ENCODE assay signal across 21 mouse cellular contexts in genomic region chr9:49921306-49921705, GRCm38 (mm10).
"Had no signal": no experiment of that assay in that cellular context is flagged by ENCODE, and none has a peak within 500 bp of the region (broad histone marks: within the 10 kb centered on the region; RNA-seq: fewer than 3 reads in every experiment).

No protein-coding gene starts in this region.

- ATAC-seq: hindbrain, postnatal 0 days; intestine, embryonic 16.5 days; liver, embryonic 12.5 days had no signal

- H3K4me1 ChIP-seq: liver, embryonic 12.5 days had no signal

- H3K27me3 ChIP-seq: heart, embryonic 13.5 days; heart, embryonic 15.5 days; hindbrain, embryonic 13.5 days; hindbrain, embryonic 15.5 days; limb, embryonic 13.5 days; limb, embryonic 15.5 days; liver, embryonic 12.5 days had no signal

- H3K9me3 ChIP-seq: heart, embryonic 10.5 days; heart, embryonic 13.5 days; heart, embryonic 15.5 days; hindbrain, embryonic 13.5 days; hindbrain, embryonic 15.5 days; limb, embryonic 13.5 days; limb, embryonic 15.5 days; liver, embryonic 12.5 days had no signal

- H3K4me2 ChIP-seq: heart, embryonic 13.5 days; heart, embryonic 15.5 days; hindbrain, embryonic 13.5 days; hindbrain, embryonic 15.5 days; limb, embryonic 13.5 days; limb, embryonic 15.5 days; liver, embryonic 12.5 days had no signal

- H3K36me3 ChIP-seq: heart, embryonic 10.5 days; heart, embryonic 13.5 days; heart, embryonic 15.5 days; hindbrain, embryonic 13.5 days; hindbrain, embryonic 15.5 days; limb, embryonic 13.5 days; limb, embryonic 15.5 days; liver, embryonic 12.5 days had no signal

- H3K9ac ChIP-seq: heart, embryonic 13.5 days; heart, embryonic 15.5 days; hindbrain, embryonic 13.5 days; hindbrain, embryonic 15.5 days; limb, embryonic 13.5 days; limb, embryonic 15.5 days; liver, embryonic 12.5 days; liver, embryonic 14.5 days had no signal

- H3K4me3 ChIP-seq: heart, embryonic 10.5 days; heart, embryonic 13.5 days; heart, embryonic 15.5 days; hindbrain, embryonic 13.5 days; hindbrain, embryonic 15.5 days; layer of hippocampus, adult 2 months; limb, embryonic 13.5 days; limb, embryonic 15.5 days; liver, embryonic 12.5 days had no signal

- DNase-seq: gastrocnemius, postnatal 14 days; gastrocnemius, postnatal 36 days; heart, adult 18-20 months; heart, postnatal 14 days; heart, postnatal 36 days; kidney, adult 18-20 months; kidney, adult 8-10 months; layer of hippocampus, postnatal 36 days; left cerebral cortex, postnatal 4 days had no signal

- H3K27ac ChIP-seq: heart, embryonic 10.5 days; heart, embryonic 13.5 days; hindbrain, embryonic 13.5 days; hindbrain, embryonic 15.5 days; hindbrain, postnatal 0 days; layer of hippocampus, adult 2 months; limb, embryonic 13.5 days; limb, embryonic 15.5 days; liver, embryonic 12.5 days; liver, embryonic 14.5 days had no signal
